Mouse (Mus musculus) forebrain, embryonic 16.5 days (tissue): ENCODE data around the gene Ptch1. TPM values are rescaled to one million over a fixed set of nuclear protein-coding genes. Genes with fewer than 3 reads are reported as not detected.

Source experiments
- ATAC-seq: fragments of 200-750 bp; cut with Nextera tagmentation; 2 replicates; pipeline ENCODE4 v1.8.0; 2017; ENCODE audit warnings: mild to moderate bottlenecking, moderate library complexity
- H3K27ac ChIP-seq: fragments of 300-500 bp; sonication (generic); 2 replicates; pipeline ENCODE4 v1.5.1; 2014; ENCODE audit warnings: low read length, control low read depth
- H3K27me3 ChIP-seq: fragments of 300-500 bp; sonication (generic); replicated peaks from 2 replicates; pipeline ENCODE4 v1.6.1; 2014; ENCODE audit warnings: low read length; ENCODE audit not compliant: control insufficient read depth, insufficient read depth
- H3K36me3 ChIP-seq: fragments of 300-500 bp; sonication (generic); 2 replicates; pipeline ENCODE4 v1.6.1; 2014; ENCODE audit not compliant: control insufficient read depth, insufficient read depth
- H3K4me1 ChIP-seq: fragments of 300-500 bp; sonication (generic); replicated peaks from 2 replicates; pipeline ENCODE4 v1.6.1; 2014; ENCODE audit warnings: low read length; ENCODE audit not compliant: control insufficient read depth, insufficient read depth
- H3K4me2 ChIP-seq: fragments of 300-500 bp; sonication (generic); 2 replicates; pipeline ENCODE4 v1.6.1; 2014; ENCODE audit warnings: mild to moderate bottlenecking, low read length, control low read depth
- H3K4me3 ChIP-seq: fragments of 300-500 bp; sonication (generic); replicated peaks from 2 replicates; pipeline ENCODE4 v1.5.1; 2014; ENCODE audit warnings: mild to moderate bottlenecking, low read length, control low read depth
- H3K9ac ChIP-seq: fragments of 300-500 bp; sonication (generic); replicated peaks from 2 replicates; pipeline ENCODE4 v1.6.1; 2014; ENCODE audit warnings: low read depth, low read length, control low read depth
- H3K9me3 ChIP-seq: fragments of 300-500 bp; sonication (generic); 2 replicates; pipeline ENCODE4 v1.6.1; 2016; ENCODE audit warnings: low read length; ENCODE audit not compliant: control insufficient read depth
- WGBS: fragments of 180-500 bp; shearing (Covaris S2); extraction: QIAGEN DNeasy Blood & Tissue Kit; methylation state at CpG from one replicate; pipeline ENCODE4 v1.1.7; 2014; 5-methylcytosine and 5-hydroxymethylcytosine counted together
- polyA plus RNA-seq: library from polyadenylated mRNA; unstranded; fragments of >200 nt; fragmentation: Nextera tagmentation; extraction: Ambion mirVana; gene quantifications from 2 replicates; pipeline ENCODE4 v1.2.1, GENCODE M21; 2015

Gene Ptch1
- polyA plus RNA-seq, 1 experiment from 2014 or later = 11.2 TPM

- Histone ChIP-seq H3K9ac (no peak overlapping the region), H3K27ac (no peak overlapping the region), H3K4me1 (peaks cover 8% of the 10 kb centered on the region), H3K4me2 (no peak overlapping the region), H3K4me3 (no peak overlapping the region), H3K9me3 (no peaks in the 10 kb centered on the region), H3K36me3 (no peaks in the 10 kb centered on the region), H3K27me3 (no peaks in the 10 kb centered on the region)
- no peak for ATAC-seq
- WGBS = 49% methylated on average over 7 of the region's 7 CpGs
Observed at GRCm38 (mm10) chr13:63487707-63488042, 85.7 kb downstream of the Ptch1 start.

- no peaks in the 10 kb centered on the region for H3K9me3 ChIP-seq
Observed at GRCm38 (mm10) chr13:63486791-63487706, 86.3 kb downstream of the Ptch1 start.

GRCm38 (mm10) chr13:63475356-63475755 is 98.0 kb downstream of the Ptch1 start:
- Histone ChIP-seq H3K36me3 (no peaks in the 10 kb centered on the region), H3K9me3 (no peaks in the 10 kb centered on the region), H3K9ac (no peak overlapping the region), H3K4me1 (no peaks in the 10 kb centered on the region), H3K27ac (no peak overlapping the region), H3K4me3 (no peak overlapping the region), H3K27me3 (no peaks in the 10 kb centered on the region), H3K4me2 (no peak overlapping the region)
- WGBS = 87% methylated on average over 8 of the region's 8 CpGs
- ATAC-seq = no peak

More at GRCm38 (mm10) chr13:63486791-63487706, 86.3 kb downstream of the Ptch1 start:
- no peaks in the 10 kb centered on the region for H3K27me3 ChIP-seq
- peaks cover 8% of the 10 kb centered on the region for H3K4me1 ChIP-seq
- H3K27ac ChIP-seq = no peak overlapping the region
- WGBS = 9% methylated on average over 18 of the region's 18 CpGs
- peak overlapping the region; percentile 20; the same call in 1 of the 2 replicates for H3K4me2 ChIP-seq
- H3K9ac ChIP-seq = no peak overlapping the region
- H3K36me3 ChIP-seq = no peaks in the 10 kb centered on the region
- no peak overlapping the region for H3K4me3 ChIP-seq
- ATAC-seq = peak; percentile 58

Other genes starting within 250 kb of the Ptch1 start
- gene Fancc, start 76.3 kb downstream of the Ptch1 start, polyA plus RNA-seq = 13.7 and 13.8 TPM in 2 replicates
- gene Ercc6l2, start 241.6 kb upstream of the Ptch1 start, polyA plus RNA-seq = 14.9 and 17.6 TPM in 2 replicates